Comparison of ENCODE assay signal across 8 mouse cellular contexts in genomic region chr2:72234943-72235342, GRCm38 (mm10). TPM values are rescaled to one million over a fixed set of nuclear protein-coding genes. Genes with fewer than 3 reads are reported as not detected.
DNase-seq lines count a peak whose midpoint lies in the region; ATAC-seq and TF ChIP-seq lines count a peak whose summit lies in the region.

No protein-coding gene starts in this region.

- no peak for ATAC-seq in intestine, embryonic 14.5 days (replicated peaks; ENCODE audit: low FRiP score, low TSS enrichment, low read depth)
- no peak for ATAC-seq in intestine, embryonic 16.5 days
- ATAC-seq in erythroid progenitor cell, adult 5-6 weeks (replicated peaks; ENCODE audit: low FRiP score, poor library complexity, severe bottlenecking) = peak; percentile 70; the same call in 1 of the 2 replicates
- no peak for ATAC-seq in heart, embryonic 14.5 days (ENCODE audit: insufficient number of reproducible peaks, insufficient read depth, low FRiP score, low read depth)
- ATAC-seq in megakaryocyte-erythroid progenitor cell, adult 5-6 weeks (replicated peaks; ENCODE audit: low FRiP score, low TSS enrichment, poor library complexity, severe bottlenecking) = peak; percentile 79

- no peak overlapping the region for H3K4me2 ChIP-seq in intestine, embryonic 14.5 days (ENCODE audit: low read length)
- no peak overlapping the region for H3K4me2 ChIP-seq in intestine, embryonic 16.5 days (ENCODE audit: low read depth, low read length)
- H3K4me2 ChIP-seq in heart, embryonic 14.5 days (ENCODE audit: low read length) = peak overlapping the region; percentile 39; the same call in 1 of the 2 replicates

- 2% methylated on average over 3 of the region's 3 CpGs for WGBS in intestine, embryonic 14.5 days
- WGBS in intestine, embryonic 16.5 days = 4% methylated on average over 3 of the region's 3 CpGs
- WGBS in heart, embryonic 14.5 days = 0% methylated on average over 3 of the region's 3 CpGs

- no peaks in the 10 kb centered on the region for H3K27me3 ChIP-seq in intestine, embryonic 14.5 days (replicated peaks; ENCODE audit: control insufficient read depth, insufficient read depth, low read length)
- H3K27me3 ChIP-seq in intestine, embryonic 16.5 days (replicated peaks; ENCODE audit: control insufficient read depth, insufficient read depth, low read length) = no peaks in the 10 kb centered on the region
- H3K27me3 ChIP-seq in heart, embryonic 14.5 days (ENCODE audit: control insufficient read depth, insufficient read depth, low read length) = no peaks in the 10 kb centered on the region

- no peak overlapping the region for H3K9ac ChIP-seq in intestine, embryonic 14.5 days (ENCODE audit: low read length)
- no peak overlapping the region for H3K9ac ChIP-seq in intestine, embryonic 16.5 days (ENCODE audit: low read depth, low read length)
- no peak overlapping the region for H3K9ac ChIP-seq in heart, embryonic 14.5 days (ENCODE audit: low read length)

- peak; percentile 87 for DNase-seq in intestine, embryonic 14.5 days (ENCODE audit: low spot score)
- peak; percentile 27 for DNase-seq in c-Kit-negative CD71-positive TER-119-positive erythroid progenitor cells, embryonic 14.5 days (ENCODE audit: low read depth, low spot score)
- DNase-seq in left cerebral cortex, adult 2 months (ENCODE audit: extremely low spot score in 1 of 2, low spot score in 2 of 2) = peak; percentile 70 to 71
- DNase-seq in right cerebral cortex, postnatal 4 days = peak; percentile 64

- peak; percentile 81 for TF ChIP-seq CTCF in left cerebral cortex, adult 2 months (IDR thresholded peaks at IDR 0.05)

- H3K4me1 ChIP-seq in intestine, embryonic 14.5 days (replicated peaks; ENCODE audit: control insufficient read depth, insufficient read depth, low read length) = peaks cover 6% of the 10 kb centered on the region; the same call in 1 of the 2 replicates
- no peaks in the 10 kb centered on the region for H3K4me1 ChIP-seq in intestine, embryonic 16.5 days (ENCODE audit: control insufficient read depth, insufficient read depth, low read length)
- H3K4me1 ChIP-seq in heart, embryonic 14.5 days (ENCODE audit: control insufficient read depth in 2 of 2, insufficient read depth in 2 of 2, low read length in 2 of 2) = peaks cover 22 to 26% of the 10 kb centered on the region in 2 experiments

- no peaks in the 10 kb centered on the region for H3K36me3 ChIP-seq in intestine, embryonic 14.5 days (ENCODE audit: control insufficient read depth, insufficient read depth, low read length)
- no peaks in the 10 kb centered on the region for H3K36me3 ChIP-seq in intestine, embryonic 16.5 days (ENCODE audit: control insufficient read depth, insufficient read depth, low read length)
- H3K36me3 ChIP-seq in heart, embryonic 14.5 days (ENCODE audit: control insufficient read depth, insufficient read depth, low read length) = no peaks in the 10 kb centered on the region

- no peak overlapping the region for H3K27ac ChIP-seq in intestine, embryonic 14.5 days (ENCODE audit: low read depth)
- H3K27ac ChIP-seq in intestine, embryonic 16.5 days (ENCODE audit: low read length) = no peak overlapping the region
- H3K27ac ChIP-seq in heart, embryonic 14.5 days (replicated peaks in 1 of 2; ENCODE audit: control insufficient read depth in 1 of 2, insufficient read depth in 1 of 2, low read depth in 2 of 2, low read length in 2 of 2) = peak overlapping the region; percentile 96 to 98
- H3K27ac ChIP-seq in left cerebral cortex, adult 2 months = peak overlapping the region; percentile 63; the same call in 1 of the 2 replicates

- intact Hi-C loops in left cerebral cortex, adult 2 months (cut with DNase I) = loop anchor here (1.0 to 5.0 kb wide), 3 partner anchors 62 to 1044 kb away; no protein-coding TSS in a partner anchor

- no peak overlapping the region for H3K4me3 ChIP-seq in intestine, embryonic 14.5 days (ENCODE audit: low read depth, low read length)
- no peak overlapping the region for H3K4me3 ChIP-seq in intestine, embryonic 16.5 days (ENCODE audit: low read length)
- H3K4me3 ChIP-seq in heart, embryonic 14.5 days (ENCODE audit: control insufficient read depth in 1 of 2, insufficient read depth in 1 of 2, low read depth in 1 of 2, low read length in 2 of 2) = no peak overlapping the region
- H3K4me3 ChIP-seq in left cerebral cortex, adult 2 months = no peak overlapping the region

- no peaks in the 10 kb centered on the region for H3K9me3 ChIP-seq in intestine, embryonic 14.5 days (ENCODE audit: control insufficient read depth, low read length)
- no peaks in the 10 kb centered on the region for H3K9me3 ChIP-seq in intestine, embryonic 16.5 days (ENCODE audit: control insufficient read depth, low read length)
- H3K9me3 ChIP-seq in heart, embryonic 14.5 days (ENCODE audit: control insufficient read depth, low read length) = no peaks in the 10 kb centered on the region

RNA-seq across cellular contexts. Expression of gene Map3k20, which starts 50.5 kb away (rescaled TPM):
- 22.3 and 23.8 TPM in 2 replicates for polyA plus RNA-seq in intestine, embryonic 14.5 days (2014; fragmentation: Nextera tagmentation; extraction: Ambion mirVana)
- 13.8 and 14.8 TPM in 2 replicates for polyA plus RNA-seq in intestine, embryonic 16.5 days (2015; fragmentation: Nextera tagmentation; extraction: Ambion mirVana)
- 57.4 and 64.5 TPM in 2 replicates for total RNA-seq in erythroid progenitor cell, adult 5-6 weeks (2015; ENCODE audit: low replicate concordance)
- total RNA-seq in erythroid progenitor cell, adult 5-6 weeks (2017; ENCODE audit: low replicate concordance) = 35.9 and 52.1 TPM in 2 replicates
- polyA plus RNA-seq in heart, embryonic 14.5 days (2014; fragmentation: Nextera tagmentation; extraction: Ambion mirVana) = 85.1 and 91.0 TPM in 2 replicates
- 10 to 100 TPM in 1 of 2 experiments, 1 to 10 TPM in 1; 9.8 to 10.8 TPM for total RNA-seq in left cerebral cortex, adult 2 months (2021)
- total RNA-seq in megakaryocyte-erythroid progenitor cell, adult 5-6 weeks (2014; fragmentation: Nextera tagmentation) = 34.4 and 46.9 TPM in 2 replicates
- 30.5 and 34.1 TPM in 2 replicates for total RNA-seq in megakaryocyte-erythroid progenitor cell, adult 5-6 weeks (2017)

Comparison
In these comparisons a context has a peak if more than half of its experiments do, and no peak if none do; other contexts are left out.
1. ATAC-seq: peak in erythroid progenitor cell, adult 5-6 weeks (single experiment) and megakaryocyte-erythroid progenitor cell, adult 5-6 weeks (single experiment); none in intestine, embryonic 14.5 days (single experiment), intestine, embryonic 16.5 days (single experiment) and heart, embryonic 14.5 days (single experiment).
2. DNase-seq: peak in every context shown above with its lines; median percentile 87 in intestine, embryonic 14.5 days; 70 in left cerebral cortex, adult 2 months; 64 in right cerebral cortex, postnatal 4 days; 27 in c-Kit-negative CD71-positive TER-119-positive erythroid progenitor cells, embryonic 14.5 days.
3. H3K27ac ChIP-seq: peak in heart, embryonic 14.5 days (2 of 2) and left cerebral cortex, adult 2 months (single experiment); none in intestine, embryonic 14.5 days (single experiment) and intestine, embryonic 16.5 days (single experiment).